Mouse (Mus musculus): Measurements from ENCODE around the gene Fmnl1. TPM values are rescaled to one million over a fixed set of nuclear protein-coding genes. Genes with fewer than 3 reads are reported as not detected.

The Fmnl1 gene
- polyA plus RNA-seq, 1 experiment from 2014 or later: 6.3 TPM

DNA sequence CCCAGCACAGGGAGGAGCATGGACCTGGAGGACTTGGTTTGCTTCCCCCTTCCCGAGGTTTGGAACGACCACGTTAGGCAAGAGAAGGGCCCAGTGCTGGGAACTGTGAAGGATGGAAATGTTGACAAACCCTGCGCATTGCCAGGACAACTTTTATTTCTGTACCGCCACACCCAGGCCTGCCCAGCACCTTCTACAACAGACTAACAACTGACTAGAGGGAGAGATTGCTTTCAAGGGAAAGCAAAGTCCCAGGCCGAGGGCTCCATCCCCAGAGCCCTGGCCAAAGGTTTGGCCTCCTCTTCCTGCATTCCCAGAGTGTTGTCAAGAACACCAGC, 30.2 kb upstream of the Fmnl1 start:
- H3K4me2 ChIP-seq (ENCODE audit: low read length): no peak overlapping the region
- peaks cover 21% of the 10 kb centered on the region for H3K4me1 ChIP-seq (ENCODE audit: control insufficient read depth, insufficient read depth, low read length)
- no peak overlapping the region for H3K4me3 ChIP-seq (ENCODE audit: low read depth, low read length)
- H3K27ac ChIP-seq (ENCODE audit: low read length): peak overlapping the region; percentile 44
- H3K9ac ChIP-seq (ENCODE audit: low read depth, low read length): no peak overlapping the region
- WGBS: 58% methylated on average over 6 of the region's 6 CpGs
- ATAC-seq: no peak
- H3K9me3 ChIP-seq (replicated peaks; ENCODE audit: control insufficient read depth, low read length, poor library complexity, severe bottlenecking): no peaks in the 10 kb centered on the region
- peaks cover 5% of the 10 kb centered on the region; the same call in 1 of the 2 replicates for H3K36me3 ChIP-seq (ENCODE audit: control insufficient read depth, insufficient read depth, low read length)
- H3K27me3 ChIP-seq (ENCODE audit: control insufficient read depth, insufficient read depth, low read depth, low read length): no peaks in the 10 kb centered on the region

DNA sequence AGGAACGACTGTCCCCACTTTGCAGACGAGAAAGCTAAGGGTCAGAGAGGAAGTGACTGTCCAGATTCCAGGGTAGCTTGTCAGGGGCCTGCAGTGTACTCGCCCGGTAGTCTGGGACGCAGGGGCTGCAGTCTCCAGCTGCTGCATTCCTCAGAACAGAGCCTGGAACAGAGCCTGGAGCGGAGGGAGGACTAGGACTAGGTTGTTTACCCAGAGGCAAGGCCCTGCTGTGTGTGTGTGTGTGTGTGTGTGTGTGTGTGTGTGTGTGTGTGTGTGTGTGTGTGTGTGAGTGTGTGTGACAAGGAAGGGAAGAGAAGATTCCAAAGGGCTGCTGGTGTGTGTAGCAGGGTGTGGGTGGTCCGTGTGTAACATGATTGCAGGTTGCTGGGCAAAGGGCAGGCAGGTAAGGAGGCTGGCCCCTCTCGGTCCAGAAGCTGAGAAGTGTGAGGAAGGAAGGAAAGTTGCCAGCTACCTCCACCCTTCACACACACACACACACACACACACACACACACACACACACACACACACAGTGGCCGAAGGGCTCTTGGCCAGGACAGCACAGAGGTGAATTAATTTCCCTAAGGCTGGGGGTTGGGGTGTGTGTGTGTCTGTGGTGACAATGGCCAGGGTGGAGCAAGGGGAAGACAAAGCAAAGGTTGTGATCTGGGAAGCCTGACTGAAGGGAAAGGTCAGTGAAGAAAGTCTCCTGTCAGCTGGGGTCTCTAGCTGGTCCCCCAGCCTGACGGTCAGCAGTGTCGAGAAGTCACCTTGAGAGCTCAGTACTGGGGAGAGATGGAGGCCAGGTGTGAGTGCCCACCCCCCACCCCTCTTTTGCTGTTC, 29.6 kb upstream of the Fmnl1 start:
- H3K36me3 ChIP-seq (ENCODE audit: control insufficient read depth, insufficient read depth, low read length): peaks cover 5% of the 10 kb centered on the region; the same call in 1 of the 2 replicates
- H3K4me3 ChIP-seq (ENCODE audit: low read depth, low read length): no peak overlapping the region
- peak overlapping the region; percentile 54 for H3K9ac ChIP-seq (ENCODE audit: low read depth, low read length)
- H3K4me1 ChIP-seq (ENCODE audit: control insufficient read depth, insufficient read depth, low read length): peaks cover 19% of the 10 kb centered on the region
- no peaks in the 10 kb centered on the region for H3K9me3 ChIP-seq (replicated peaks; ENCODE audit: control insufficient read depth, low read length, poor library complexity, severe bottlenecking)
- no peak for ATAC-seq
- peak overlapping the region; percentile 87 for H3K27ac ChIP-seq (ENCODE audit: low read length)
- no peak overlapping the region; the same call in 1 of the 2 replicates for H3K4me2 ChIP-seq (ENCODE audit: low read length)
- no peaks in the 10 kb centered on the region for H3K27me3 ChIP-seq (ENCODE audit: control insufficient read depth, insufficient read depth, low read depth, low read length)
- 30% methylated on average over 11 of the region's 11 CpGs for WGBS

DNA sequence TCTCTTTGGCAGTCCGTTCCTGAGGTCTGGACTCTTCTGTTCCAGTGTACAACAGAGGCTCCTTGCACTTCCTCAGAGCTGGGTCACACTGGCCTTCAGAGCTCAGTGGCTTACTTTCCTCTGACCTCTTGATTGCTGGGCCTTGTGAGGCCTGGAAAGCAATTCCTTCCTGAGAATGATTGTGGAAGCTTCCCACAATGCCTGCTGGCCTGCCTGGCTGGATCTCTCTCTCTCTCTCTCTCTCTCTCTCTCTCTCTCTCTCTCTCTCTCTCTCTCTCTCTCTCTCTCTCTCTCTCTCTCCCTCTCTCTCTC, 29.0 kb upstream of the Fmnl1 start:
- H3K9me3 ChIP-seq (replicated peaks; ENCODE audit: control insufficient read depth, low read length, poor library complexity, severe bottlenecking): no peaks in the 10 kb centered on the region
- peaks cover 19% of the 10 kb centered on the region for H3K4me1 ChIP-seq (ENCODE audit: control insufficient read depth, insufficient read depth, low read length)
- WGBS: 27% methylated on average over 1 of the region's 1 CpGs
- H3K4me3 ChIP-seq (ENCODE audit: low read depth, low read length): no peak overlapping the region
- peaks cover 5% of the 10 kb centered on the region; the same call in 1 of the 2 replicates for H3K36me3 ChIP-seq (ENCODE audit: control insufficient read depth, insufficient read depth, low read length)
- peak overlapping the region; percentile 56; the same call in 1 of the 2 replicates for H3K4me2 ChIP-seq (ENCODE audit: low read length)
- no peaks in the 10 kb centered on the region for H3K27me3 ChIP-seq (ENCODE audit: control insufficient read depth, insufficient read depth, low read depth, low read length)
- ATAC-seq: no peak
- H3K27ac ChIP-seq (ENCODE audit: low read length): peak overlapping the region; percentile 87
- H3K9ac ChIP-seq (ENCODE audit: low read depth, low read length): peak overlapping the region; percentile 54

DNA sequence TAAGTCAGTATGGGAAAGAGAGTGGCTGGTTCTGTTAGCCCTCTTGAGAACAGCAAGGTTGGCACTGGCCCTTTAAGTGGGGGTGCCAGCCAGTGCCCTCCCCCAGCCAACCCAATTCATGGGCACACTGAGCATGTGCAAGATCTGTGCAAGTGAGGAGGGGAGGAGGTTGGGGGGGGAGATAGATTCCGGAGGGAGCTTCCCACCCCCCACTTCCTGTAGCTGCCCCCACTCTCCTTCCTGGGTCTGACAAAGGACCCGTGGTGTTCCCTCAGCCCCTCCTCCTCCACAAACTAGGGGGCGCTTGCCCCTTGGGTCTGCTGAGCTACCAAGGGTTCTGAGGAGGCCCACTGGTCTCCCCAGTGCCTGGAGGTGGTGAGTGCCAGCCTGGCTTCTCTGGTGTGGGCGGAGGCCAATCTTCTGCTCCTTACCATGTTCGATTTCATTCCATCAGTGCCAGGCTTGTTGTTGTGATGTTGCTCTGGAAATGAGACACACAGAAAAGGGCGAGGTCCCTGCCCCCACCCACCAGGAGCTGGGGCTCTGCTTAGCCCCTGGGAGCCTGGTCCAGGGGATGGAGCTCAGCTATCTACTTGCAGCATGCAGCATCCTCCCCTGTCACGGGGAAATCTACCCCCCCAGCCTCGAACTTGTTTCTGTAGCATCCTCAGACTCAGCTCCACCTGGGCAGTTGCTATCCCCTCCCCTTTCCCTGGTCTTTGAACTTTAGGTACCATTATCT, 28.3 kb upstream of the Fmnl1 start:
- H3K27me3 ChIP-seq (ENCODE audit: control insufficient read depth, insufficient read depth, low read depth, low read length): no peaks in the 10 kb centered on the region
- peak overlapping the region; percentile 87 for H3K27ac ChIP-seq (ENCODE audit: low read length)
- peak; percentile 94 for ATAC-seq
- peak overlapping the region; percentile 26 for H3K4me3 ChIP-seq (ENCODE audit: low read depth, low read length)
- H3K4me2 ChIP-seq (ENCODE audit: low read length): peak overlapping the region; percentile 56
- H3K9me3 ChIP-seq (replicated peaks; ENCODE audit: control insufficient read depth, low read length, poor library complexity, severe bottlenecking): no peaks in the 10 kb centered on the region
- H3K36me3 ChIP-seq (ENCODE audit: control insufficient read depth, insufficient read depth, low read length): peaks cover 5% of the 10 kb centered on the region; the same call in 1 of the 2 replicates
- H3K4me1 ChIP-seq (ENCODE audit: control insufficient read depth, insufficient read depth, low read length): peaks cover 19% of the 10 kb centered on the region
- 26% methylated on average over 8 of the region's 8 CpGs for WGBS
- peak overlapping the region; percentile 70 for H3K9ac ChIP-seq (ENCODE audit: low read depth, low read length)

DNA sequence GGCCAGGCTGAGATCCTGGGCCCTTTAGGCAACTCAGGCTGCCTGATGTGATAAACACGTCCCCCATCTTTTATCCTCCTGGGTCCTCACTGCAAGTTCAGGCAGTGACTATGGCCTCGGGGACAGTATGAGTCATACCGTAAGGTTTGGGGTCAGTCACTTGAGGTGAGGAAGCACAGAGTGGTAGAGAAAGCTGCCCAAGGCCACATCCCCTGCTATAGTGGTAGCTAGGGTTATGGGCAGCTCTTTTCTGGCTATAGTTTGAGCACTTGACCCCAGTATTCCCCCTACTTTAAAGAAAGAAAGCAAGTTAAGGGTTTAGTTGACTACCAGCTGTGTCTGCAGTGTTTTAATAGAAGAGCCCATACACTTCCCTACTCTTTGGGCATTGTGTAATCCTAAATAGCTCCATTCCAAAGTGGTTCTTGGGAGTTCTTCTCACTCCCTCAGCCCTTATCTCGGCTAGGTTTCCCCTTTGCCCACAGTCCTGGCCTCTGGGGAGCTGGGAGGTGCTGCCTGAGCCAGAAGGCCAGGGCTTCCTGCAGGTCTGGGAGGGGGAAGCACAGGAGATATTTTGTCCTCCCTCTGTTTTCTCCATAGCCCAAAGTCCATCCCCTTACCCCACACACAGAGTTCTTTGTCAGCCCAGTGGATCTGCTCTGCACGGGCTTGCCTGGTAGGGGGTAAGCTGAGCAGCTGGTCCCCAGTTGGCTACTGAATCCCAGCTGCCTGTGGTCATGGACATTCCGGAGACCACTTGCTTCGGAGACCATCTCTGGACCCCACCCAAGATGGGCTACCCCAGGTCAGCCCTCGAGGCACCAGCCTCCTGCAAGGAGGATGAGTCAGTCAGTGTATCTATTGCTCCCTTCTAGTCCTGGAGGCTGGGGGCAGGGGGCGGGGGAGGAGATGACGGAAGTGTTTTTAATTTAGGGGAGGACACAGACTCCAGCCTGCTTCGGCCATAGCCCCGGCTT, 26.3 kb upstream of the Fmnl1 start:
- Histone ChIP-seq H3K36me3 (ENCODE audit: control insufficient read depth, insufficient read depth, low read length) (no peaks in the 10 kb centered on the region), H3K4me2 (ENCODE audit: low read length) (no peak overlapping the region), H3K27me3 (ENCODE audit: control insufficient read depth, insufficient read depth, low read depth, low read length) (no peaks in the 10 kb centered on the region), H3K4me1 (ENCODE audit: control insufficient read depth, insufficient read depth, low read length) (peaks cover 19% of the 10 kb centered on the region), H3K27ac (ENCODE audit: low read length) (no peak overlapping the region), H3K4me3 (ENCODE audit: low read depth, low read length) (no peak overlapping the region), H3K9me3 (replicated peaks; ENCODE audit: control insufficient read depth, low read length, poor library complexity, severe bottlenecking) (no peaks in the 10 kb centered on the region), H3K9ac (ENCODE audit: low read depth, low read length) (no peak overlapping the region)
- ATAC-seq: no peak
- WGBS: 44% methylated on average over 12 of the region's 12 CpGs

DNA sequence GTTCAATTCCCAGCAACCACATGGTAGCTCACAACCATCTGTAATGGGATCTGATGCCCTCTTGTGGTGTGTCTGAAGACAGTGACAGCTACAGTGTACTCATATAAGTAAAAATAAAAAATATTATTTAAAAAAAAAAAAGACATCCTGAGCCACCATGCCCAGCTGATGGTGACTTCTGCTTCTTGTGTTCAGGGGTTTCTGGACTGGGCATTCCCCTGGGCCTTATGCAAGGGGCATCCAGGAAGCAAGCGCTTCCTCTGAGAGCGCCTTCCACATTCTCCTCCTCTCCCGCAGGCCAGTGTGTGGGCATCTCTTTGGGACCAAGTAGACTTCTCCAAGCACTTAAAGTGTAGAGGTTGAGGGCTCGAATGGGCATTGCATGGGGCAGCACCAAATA, 24.5 kb upstream of the Fmnl1 start:
- WGBS: 95% methylated on average over 4 of the region's 4 CpGs
- Histone ChIP-seq H3K36me3 (ENCODE audit: control insufficient read depth, insufficient read depth, low read length) (no peaks in the 10 kb centered on the region), H3K27ac (ENCODE audit: low read length) (no peak overlapping the region), H3K4me3 (ENCODE audit: low read depth, low read length) (no peak overlapping the region), H3K27me3 (ENCODE audit: control insufficient read depth, insufficient read depth, low read depth, low read length) (no peaks in the 10 kb centered on the region), H3K9ac (ENCODE audit: low read depth, low read length) (no peak overlapping the region), H3K4me2 (ENCODE audit: low read length) (no peak overlapping the region), H3K4me1 (ENCODE audit: control insufficient read depth, insufficient read depth, low read length) (peaks cover 17% of the 10 kb centered on the region), H3K9me3 (replicated peaks; ENCODE audit: control insufficient read depth, low read length, poor library complexity, severe bottlenecking) (no peaks in the 10 kb centered on the region)
- no peak for ATAC-seq

DNA sequence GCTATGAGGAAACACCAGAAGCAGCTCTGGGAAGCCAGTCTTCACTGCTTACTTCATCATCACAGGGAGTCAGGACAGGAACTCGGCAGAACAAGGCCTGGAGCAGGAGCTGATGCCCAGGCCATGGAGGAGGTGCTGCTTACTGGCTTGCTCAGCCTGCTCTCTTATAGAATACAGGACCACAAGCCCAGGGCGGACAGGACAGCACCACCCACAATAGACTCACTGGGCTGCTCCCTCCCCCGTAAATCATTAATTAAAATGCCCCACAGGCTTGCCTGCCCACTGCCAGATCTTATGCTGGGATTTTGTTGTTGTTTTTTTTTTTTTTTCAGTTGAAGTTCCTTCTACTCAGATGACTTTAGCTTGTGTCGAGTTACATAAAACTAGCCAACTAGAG, 23.1 kb upstream of the Fmnl1 start:
- ATAC-seq: no peak
- H3K4me2 ChIP-seq (ENCODE audit: low read length): no peak overlapping the region
- WGBS: 80% methylated on average over 4 of the region's 4 CpGs
- no peaks in the 10 kb centered on the region for H3K27me3 ChIP-seq (ENCODE audit: control insufficient read depth, insufficient read depth, low read depth, low read length)
- H3K9ac ChIP-seq (ENCODE audit: low read depth, low read length): no peak overlapping the region
- H3K27ac ChIP-seq (ENCODE audit: low read length): no peak overlapping the region
- H3K4me1 ChIP-seq (ENCODE audit: control insufficient read depth, insufficient read depth, low read length): peaks cover 4% of the 10 kb centered on the region; the same call in 1 of the 2 replicates
- H3K9me3 ChIP-seq (replicated peaks; ENCODE audit: control insufficient read depth, low read length, poor library complexity, severe bottlenecking): no peaks in the 10 kb centered on the region
- H3K36me3 ChIP-seq (ENCODE audit: control insufficient read depth, insufficient read depth, low read length): no peaks in the 10 kb centered on the region
- H3K4me3 ChIP-seq (ENCODE audit: low read depth, low read length): no peak overlapping the region

DNA sequence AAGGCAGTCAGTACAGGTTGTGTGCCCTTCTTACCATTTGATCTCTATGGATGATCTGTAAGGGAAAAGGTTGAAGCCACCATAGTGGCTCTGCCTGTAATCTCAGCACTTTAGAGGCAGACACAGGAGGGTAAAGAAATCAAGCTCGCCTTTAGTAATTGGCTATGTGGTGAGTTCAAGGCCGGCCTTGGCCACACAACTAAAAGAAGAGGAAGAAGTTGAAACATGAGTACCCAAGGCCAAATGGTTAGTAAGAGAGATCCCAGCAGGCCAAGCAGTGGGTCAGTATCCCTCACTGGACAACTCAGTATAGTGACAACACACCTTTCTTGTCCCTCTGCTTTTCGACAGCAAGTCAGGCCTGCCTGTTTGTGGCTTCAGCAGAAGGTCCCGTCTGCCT, 21.1 kb upstream of the Fmnl1 start:
- Histone ChIP-seq H3K27ac (ENCODE audit: low read length) (no peak overlapping the region), H3K36me3 (ENCODE audit: control insufficient read depth, insufficient read depth, low read length) (no peaks in the 10 kb centered on the region), H3K9me3 (replicated peaks; ENCODE audit: control insufficient read depth, low read length, poor library complexity, severe bottlenecking) (no peaks in the 10 kb centered on the region), H3K4me3 (ENCODE audit: low read depth, low read length) (no peak overlapping the region), H3K4me2 (ENCODE audit: low read length) (no peak overlapping the region), H3K27me3 (ENCODE audit: control insufficient read depth, insufficient read depth, low read depth, low read length) (no peaks in the 10 kb centered on the region), H3K4me1 (ENCODE audit: control insufficient read depth, insufficient read depth, low read length) (no peaks in the 10 kb centered on the region), H3K9ac (ENCODE audit: low read depth, low read length) (no peak overlapping the region)
- no peak for ATAC-seq
- WGBS: 91% methylated on average over 4 of the region's 4 CpGs
